Mouse (Mus musculus) limb, embryonic 11.5 days (tissue): ENCODE measurements around the gene Rpp25. TPM values are rescaled to one million over a fixed set of nuclear protein-coding genes. Genes with fewer than 3 reads are reported as not detected.

ENCODE experiments used
- ATAC-seq: fragments of 200-750 bp; cut with Nextera tagmentation; 2 replicates; pipeline ENCODE4 v1.8.0; 2017; ENCODE audit warnings: low read depth; ENCODE audit not compliant: insufficient number of reproducible peaks, low FRiP score, low TSS enrichment
- DNase-seq: peaks from one replicate; pipeline ENCODE4 v3.0.0-alpha.2; 2015; ENCODE audit warnings: low spot score
- H3K27ac ChIP-seq: fragments of 300-500 bp; sonication (generic); replicated peaks from 2 replicates; pipeline ENCODE4 v1.5.1; 2014; ENCODE audit warnings: low read depth, mild to moderate bottlenecking, low read length
- H3K27me3 ChIP-seq: fragments of 300-500 bp; sonication (generic); 2 replicates; pipeline ENCODE4 v1.6.1; 2014; ENCODE audit warnings: mild to moderate bottlenecking, low read length, mixed read lengths; ENCODE audit not compliant: control insufficient read depth, insufficient read depth
- H3K36me3 ChIP-seq: fragments of 300-500 bp; sonication (generic); 2 replicates; pipeline ENCODE4 v1.6.1; 2014; ENCODE audit warnings: mild to moderate bottlenecking, low read length, moderate library complexity, mixed read lengths; ENCODE audit not compliant: control insufficient read depth, insufficient read depth
- H3K4me1 ChIP-seq: fragments of 300-500 bp; sonication (generic); 2 replicates; pipeline ENCODE4 v1.6.1; 2014; ENCODE audit warnings: low read length, mixed read lengths; ENCODE audit not compliant: control insufficient read depth, insufficient read depth
- H3K4me2 ChIP-seq: fragments of 300-500 bp; sonication (generic); 2 replicates; pipeline ENCODE4 v1.6.1; 2014; ENCODE audit warnings: low read depth, mild to moderate bottlenecking, moderate library complexity; ENCODE audit not compliant: severe bottlenecking
- H3K4me3 ChIP-seq: fragments of 300-500 bp; sonication (generic); 2 replicates; pipeline ENCODE4 v1.5.1; 2014; ENCODE audit warnings: low read depth, low read length
- H3K9ac ChIP-seq: fragments of 300-500 bp; sonication (generic); 2 replicates; pipeline ENCODE4 v1.6.1; 2014; ENCODE audit warnings: mild to moderate bottlenecking, low read length
- H3K9me3 ChIP-seq: fragments of 300-500 bp; sonication (generic); 2 replicates; pipeline ENCODE4 v1.6.1; 2016; ENCODE audit warnings: low read length; ENCODE audit not compliant: control insufficient read depth
- WGBS: fragments of 180-500 bp; shearing (Covaris S2); extraction: QIAGEN DNeasy Blood & Tissue Kit; methylation state at CpG from one replicate; pipeline ENCODE4 v1.1.7; 2014; 5-methylcytosine and 5-hydroxymethylcytosine counted together
- polyA plus RNA-seq: library from polyadenylated mRNA; unstranded; fragments of >200 nt; fragmentation: Nextera tagmentation; extraction: Ambion mirVana; gene quantifications from 2 replicates; pipeline ENCODE4 v1.2.1, GENCODE M21; 2014

The Rpp25 gene
- polyA plus RNA-seq, 1 experiment from 2014 or later = 0.44 TPM

DNA sequence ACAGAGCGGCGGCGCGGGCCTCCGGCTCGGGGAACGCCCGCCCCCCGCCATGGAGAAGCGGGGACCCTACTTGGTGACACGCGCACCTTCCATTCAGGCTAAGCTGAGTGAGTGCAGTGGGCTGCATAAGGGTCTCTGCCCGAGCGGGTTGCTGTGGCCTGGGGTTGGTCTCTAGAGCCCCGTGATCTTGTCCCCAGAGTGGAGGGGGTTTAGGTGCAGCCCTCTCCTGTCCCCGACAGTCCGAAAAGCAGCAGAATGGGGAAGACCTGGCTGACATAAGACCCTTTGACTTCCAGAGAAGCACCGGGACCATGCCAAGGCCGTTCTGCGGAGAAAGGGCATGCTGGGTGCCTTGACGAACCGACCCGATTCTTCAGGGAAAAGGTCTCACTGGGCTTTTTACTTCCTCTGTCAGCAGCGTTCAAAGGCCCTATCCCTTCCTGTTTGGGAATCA, 33.9 kb downstream of the Rpp25 start:
- peak; percentile 58 for ATAC-seq
- Histone ChIP-seq H3K9ac (peak overlapping the region; percentile 80), H3K4me1 (peaks cover 9% of the 10 kb centered on the region), H3K4me3 (peak overlapping the region; percentile 77), H3K27me3 (no peaks in the 10 kb centered on the region), H3K36me3 (peaks cover 3% of the 10 kb centered on the region; the same call in 1 of the 2 replicates), H3K9me3 (no peaks in the 10 kb centered on the region), H3K4me2 (peak overlapping the region; percentile 73), H3K27ac (peak overlapping the region; percentile 58; the same call in 1 of the 2 replicates)
- no peak for DNase-seq
- under 1% methylated on average over 24 of the region's 24 CpGs for WGBS

DNA sequence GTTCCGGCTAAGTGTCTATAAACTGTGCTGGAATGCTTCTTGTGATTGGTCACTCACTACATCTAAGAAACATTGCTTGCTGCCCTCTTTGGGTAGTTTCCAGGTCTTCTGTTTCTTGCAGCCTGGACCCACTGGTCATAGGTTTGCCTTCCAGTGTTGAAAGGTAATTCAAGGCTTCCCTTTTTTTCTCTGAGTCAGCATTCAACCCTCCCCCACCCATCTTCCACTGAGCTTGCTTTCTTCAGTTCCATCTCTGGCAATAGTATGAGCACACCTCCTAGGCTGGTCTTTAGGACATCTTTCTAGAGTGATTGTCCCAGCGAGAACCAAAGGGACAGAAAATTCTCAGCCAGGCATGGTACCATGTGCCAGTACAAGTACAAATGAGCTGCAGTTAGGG, 35.7 kb downstream of the Rpp25 start:
- peaks cover 9% of the 10 kb centered on the region for H3K4me1 ChIP-seq
- ATAC-seq = no peak
- peaks cover 7% of the 10 kb centered on the region; the same call in 1 of the 2 replicates for H3K36me3 ChIP-seq
- H3K4me2 ChIP-seq = no peak overlapping the region
- 85% methylated on average over 2 of the region's 2 CpGs for WGBS
- no peak for DNase-seq
- no peak overlapping the region for H3K27ac ChIP-seq
- H3K27me3 ChIP-seq = no peaks in the 10 kb centered on the region
- H3K9me3 ChIP-seq = no peaks in the 10 kb centered on the region
- H3K4me3 ChIP-seq = no peak overlapping the region
- no peak overlapping the region for H3K9ac ChIP-seq

- H3K4me3 ChIP-seq = no peak overlapping the region
- H3K27me3 ChIP-seq = no peaks in the 10 kb centered on the region
- H3K4me2 ChIP-seq = no peak overlapping the region
- peaks cover 9% of the 10 kb centered on the region for H3K4me1 ChIP-seq
- peak; percentile 56 for DNase-seq
- H3K27ac ChIP-seq = no peak overlapping the region
- H3K9me3 ChIP-seq = no peaks in the 10 kb centered on the region
- WGBS = 0% methylated on average over 1 of the region's 1 CpGs
- no peak for ATAC-seq
- peaks cover 9% of the 10 kb centered on the region; the same call in 1 of the 2 replicates for H3K36me3 ChIP-seq
- H3K9ac ChIP-seq = no peak overlapping the region
Observed at GRCm38 (mm10) chr9:57541312-57541711, 37.5 kb downstream of the Rpp25 start.

- no peak overlapping the region for H3K27ac ChIP-seq
- H3K9ac ChIP-seq = no peak overlapping the region
- no peak overlapping the region for H3K4me3 ChIP-seq
- H3K4me1 ChIP-seq = no peaks in the 10 kb centered on the region
- WGBS = 91% methylated on average over 3 of the region's 3 CpGs
- no peaks in the 10 kb centered on the region for H3K27me3 ChIP-seq
- H3K4me2 ChIP-seq = no peak overlapping the region
- DNase-seq = no peak
- no peaks in the 10 kb centered on the region for H3K9me3 ChIP-seq
- ATAC-seq = no peak
- H3K36me3 ChIP-seq = peaks cover 20% of the 10 kb centered on the region; the same call in 1 of the 2 replicates
Observed at GRCm38 (mm10) chr9:57543951-57544350, 40.1 kb downstream of the Rpp25 start.

DNA sequence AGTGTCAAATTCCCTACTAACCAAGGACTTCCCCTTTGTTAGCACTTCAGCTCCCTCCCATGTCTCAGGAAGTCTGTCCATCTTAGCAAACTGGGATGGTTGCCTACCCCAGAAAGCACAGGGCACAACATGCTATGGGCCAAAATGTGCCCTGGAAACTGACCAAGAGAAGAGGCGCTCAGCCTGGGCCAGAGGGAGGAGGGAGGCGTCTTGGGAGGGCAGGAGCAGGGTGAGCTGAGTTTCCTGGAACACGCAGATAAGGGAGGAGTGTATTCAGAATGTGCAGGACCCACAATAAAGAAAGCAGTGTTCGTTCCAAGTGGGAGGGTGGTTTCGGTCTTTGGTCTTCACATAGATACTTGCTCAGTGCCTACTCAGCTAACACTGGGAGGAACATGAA, 43.5 kb downstream of the Rpp25 start:
- WGBS = 90% methylated on average over 5 of the region's 5 CpGs
- DNase-seq = no peak

GRCm38 (mm10) chr9:57547869-57548268, 44.0 kb downstream of the Rpp25 start:
- no peak overlapping the region for H3K9ac ChIP-seq
- 92% methylated on average over 11 of the region's 11 CpGs for WGBS
- ATAC-seq = no peak

More for the DNA sequence above, 43.5 kb downstream of the Rpp25 start:
- no peak for ATAC-seq
- Histone ChIP-seq H3K27me3 (no peaks in the 10 kb centered on the region), H3K4me3 (no peak overlapping the region), H3K9ac (no peak overlapping the region), H3K27ac (no peak overlapping the region), H3K4me2 (no peak overlapping the region), H3K4me1 (peaks cover 4% of the 10 kb centered on the region), H3K9me3 (no peaks in the 10 kb centered on the region), H3K36me3 (peaks cover 24% of the 10 kb centered on the region; the same call in 1 of the 2 replicates)

DNA sequence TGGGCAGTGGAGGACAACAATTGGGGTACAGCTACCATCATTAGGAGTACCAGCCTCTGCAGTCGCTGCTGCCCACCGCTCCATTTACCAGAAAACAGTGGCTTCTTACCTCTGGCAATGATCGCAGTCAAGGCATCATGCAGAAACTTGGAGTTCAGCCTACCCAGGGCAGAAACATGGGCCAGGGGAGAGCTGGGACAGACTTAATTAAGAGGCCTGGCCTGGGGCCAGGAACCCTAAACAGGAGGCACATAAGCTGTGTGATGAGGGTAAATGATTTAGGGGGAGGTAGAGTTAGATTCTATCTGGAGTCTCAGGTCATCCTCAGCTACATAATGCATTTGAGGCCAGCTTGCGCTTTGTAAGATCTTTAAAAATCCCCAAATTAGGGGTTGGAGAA, 45.4 kb downstream of the Rpp25 start:
- no peak overlapping the region for H3K27ac ChIP-seq
- H3K4me2 ChIP-seq = no peak overlapping the region
- no peak overlapping the region for H3K9ac ChIP-seq
- H3K9me3 ChIP-seq = no peaks in the 10 kb centered on the region
- DNase-seq (no peak), ATAC-seq (no peak)
- WGBS = 92% methylated on average over 4 of the region's 4 CpGs
- peaks cover 4% of the 10 kb centered on the region for H3K4me1 ChIP-seq
- peaks cover 19% of the 10 kb centered on the region; the same call in 1 of the 2 replicates for H3K36me3 ChIP-seq
- no peak overlapping the region for H3K4me3 ChIP-seq
- no peaks in the 10 kb centered on the region for H3K27me3 ChIP-seq

More at GRCm38 (mm10) chr9:57547869-57548268, 44.0 kb downstream of the Rpp25 start:
- peaks cover 4% of the 10 kb centered on the region for H3K4me1 ChIP-seq
- H3K27me3 ChIP-seq = no peaks in the 10 kb centered on the region
- no peaks in the 10 kb centered on the region for H3K9me3 ChIP-seq
- H3K4me3 ChIP-seq = no peak overlapping the region
- no peak overlapping the region for H3K27ac ChIP-seq
- no peak for DNase-seq
- H3K36me3 ChIP-seq = peaks cover 24% of the 10 kb centered on the region; the same call in 1 of the 2 replicates
- no peak overlapping the region for H3K4me2 ChIP-seq

GRCm38 (mm10) chr9:57550126-57550862, 46.5 kb downstream of the Rpp25 start:
- no peak for ATAC-seq
- H3K4me3 ChIP-seq = no peak overlapping the region
- H3K4me2 ChIP-seq = no peak overlapping the region
- DNase-seq = no peak
- no peaks in the 10 kb centered on the region for H3K27me3 ChIP-seq
- H3K9ac ChIP-seq = no peak overlapping the region
- H3K9me3 ChIP-seq = no peaks in the 10 kb centered on the region
- WGBS = 89% methylated on average over 11 of the region's 11 CpGs
- H3K36me3 ChIP-seq = peaks cover 15% of the 10 kb centered on the region; the same call in 1 of the 2 replicates
- H3K4me1 ChIP-seq = peaks cover 4% of the 10 kb centered on the region
- no peak overlapping the region for H3K27ac ChIP-seq
